Mouse (Mus musculus) splenic B cell, adult 2 months (primary cell): ENCODE data around the gene Tmem151b.

ENCODE experiments used
- DNase-seq: peaks from one replicate; pipeline ENCODE4 v3.0.0-alpha.2; 2011; ENCODE audit warnings: low read depth, low spot score
- H3K27me3 ChIP-seq: 2 replicates; pipeline ENCODE4 v1.6.1; 2012; ENCODE audit warnings: mild to moderate bottlenecking, low read length, moderate library complexity, mixed read lengths; ENCODE audit not compliant: control insufficient read depth, poor library complexity, insufficient read depth, severe bottlenecking
- H3K36me3 ChIP-seq: 2 replicates; pipeline ENCODE4 v1.6.1; 2012; ENCODE audit warnings: mild to moderate bottlenecking, low read length, moderate library complexity, mixed read lengths; ENCODE audit not compliant: control insufficient read depth, poor library complexity, insufficient read depth, severe bottlenecking

Tmem151b gene

DNA sequence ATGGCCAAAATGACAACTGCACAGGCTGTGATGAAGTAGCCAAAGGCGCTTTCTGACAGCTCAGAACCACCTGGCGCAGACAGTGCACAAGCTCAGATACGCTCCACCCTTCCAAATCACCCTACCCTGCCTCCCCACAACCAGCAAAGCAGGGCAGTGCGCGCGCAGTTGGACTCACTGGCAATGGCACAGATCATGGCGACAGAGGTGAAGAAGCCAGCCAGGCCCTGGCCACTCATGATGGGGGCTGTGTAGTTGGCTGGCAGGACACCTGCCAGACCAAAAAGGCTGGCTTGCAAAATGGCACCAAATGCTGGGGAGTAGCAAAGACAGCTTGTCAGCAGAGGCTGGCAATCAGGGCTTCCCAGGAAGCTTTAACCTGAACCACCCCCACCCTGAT, 39.8 kb upstream of the Tmem151b start:
- H3K27me3 ChIP-seq: no peaks in the 10 kb centered on the region
- DNase-seq: no peak
- H3K36me3 ChIP-seq: no peaks in the 10 kb centered on the region

DNA sequence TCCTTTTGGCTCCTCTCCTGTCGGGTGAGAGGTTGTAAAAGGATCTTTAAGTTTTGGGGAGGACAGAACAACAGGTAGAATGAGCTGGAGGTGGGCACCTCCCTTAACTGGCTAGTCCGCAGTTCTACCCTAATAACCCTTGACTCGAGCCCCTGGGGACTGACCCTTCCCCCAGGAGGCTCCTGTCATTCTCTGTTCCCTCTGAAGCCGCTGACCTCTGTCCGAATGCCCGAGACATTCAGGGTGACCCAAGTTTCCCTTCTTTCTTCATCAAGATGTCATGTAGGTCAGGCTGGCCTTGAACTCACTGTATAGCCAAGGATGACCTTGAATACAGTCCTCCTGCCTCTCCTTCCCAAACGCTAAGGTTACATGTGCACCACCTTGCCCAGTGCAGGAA, 38.9 kb upstream of the Tmem151b start:
- Histone ChIP-seq H3K36me3 (no peaks in the 10 kb centered on the region), H3K27me3 (no peaks in the 10 kb centered on the region)
- no peak for DNase-seq

DNA sequence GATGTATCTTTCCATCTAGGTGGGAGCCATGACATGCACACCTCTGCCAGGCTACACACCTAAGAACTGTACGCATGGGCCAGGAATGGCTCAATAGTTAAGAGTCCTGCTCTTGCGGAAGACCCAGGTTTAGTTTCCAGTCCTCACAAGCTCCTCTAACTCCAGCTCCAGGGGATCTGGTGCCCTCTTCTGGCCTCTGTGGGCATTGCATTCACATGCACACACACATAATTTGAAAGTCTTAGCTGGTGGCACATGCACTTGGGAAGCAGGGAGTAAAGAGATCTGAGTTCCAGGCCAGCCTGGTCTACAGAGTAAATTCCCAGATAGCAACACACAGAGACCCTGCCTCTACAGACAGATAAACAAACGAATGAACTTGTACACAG, 37.0 kb upstream of the Tmem151b start:
- DNase-seq: peak; percentile 33
- H3K36me3 ChIP-seq: no peaks in the 10 kb centered on the region
- no peaks in the 10 kb centered on the region for H3K27me3 ChIP-seq

DNA sequence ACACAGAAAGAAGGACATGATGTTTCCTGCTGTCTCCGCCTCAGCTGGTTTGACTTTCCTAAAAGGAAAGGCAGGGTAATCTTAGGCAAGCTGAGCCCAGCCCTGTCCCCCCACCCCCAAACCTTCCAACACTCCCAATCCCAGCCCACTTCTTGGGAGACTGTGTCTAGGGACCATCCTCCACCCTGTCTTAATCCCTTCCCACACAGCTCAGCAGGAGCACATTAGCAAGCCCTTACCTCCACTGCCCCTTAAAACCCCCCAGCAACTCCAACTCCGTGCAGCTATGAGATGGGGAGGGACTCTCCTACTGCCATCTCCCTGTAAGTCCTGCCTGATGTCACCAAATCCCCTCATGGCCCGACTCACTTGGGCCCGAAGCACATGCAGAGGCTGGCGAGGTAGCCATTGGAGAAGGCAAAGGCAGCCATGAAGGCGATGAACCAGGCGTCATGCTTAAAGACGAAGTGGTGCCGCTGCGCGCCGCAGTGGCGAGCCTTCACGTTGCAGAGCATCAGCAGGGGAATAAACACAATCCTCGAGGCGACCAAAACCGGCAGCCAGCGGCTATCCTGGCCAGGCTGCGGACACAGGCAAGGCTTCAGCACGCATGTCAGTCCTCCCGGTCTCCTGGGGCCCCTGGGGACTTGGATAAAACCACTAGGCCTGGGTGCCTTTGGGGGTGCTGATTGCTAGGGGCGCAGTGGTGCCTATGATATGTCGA, 36.4 kb upstream of the Tmem151b start:
- no peak for DNase-seq
- H3K36me3 ChIP-seq: no peaks in the 10 kb centered on the region
- H3K27me3 ChIP-seq: no peaks in the 10 kb centered on the region

DNA sequence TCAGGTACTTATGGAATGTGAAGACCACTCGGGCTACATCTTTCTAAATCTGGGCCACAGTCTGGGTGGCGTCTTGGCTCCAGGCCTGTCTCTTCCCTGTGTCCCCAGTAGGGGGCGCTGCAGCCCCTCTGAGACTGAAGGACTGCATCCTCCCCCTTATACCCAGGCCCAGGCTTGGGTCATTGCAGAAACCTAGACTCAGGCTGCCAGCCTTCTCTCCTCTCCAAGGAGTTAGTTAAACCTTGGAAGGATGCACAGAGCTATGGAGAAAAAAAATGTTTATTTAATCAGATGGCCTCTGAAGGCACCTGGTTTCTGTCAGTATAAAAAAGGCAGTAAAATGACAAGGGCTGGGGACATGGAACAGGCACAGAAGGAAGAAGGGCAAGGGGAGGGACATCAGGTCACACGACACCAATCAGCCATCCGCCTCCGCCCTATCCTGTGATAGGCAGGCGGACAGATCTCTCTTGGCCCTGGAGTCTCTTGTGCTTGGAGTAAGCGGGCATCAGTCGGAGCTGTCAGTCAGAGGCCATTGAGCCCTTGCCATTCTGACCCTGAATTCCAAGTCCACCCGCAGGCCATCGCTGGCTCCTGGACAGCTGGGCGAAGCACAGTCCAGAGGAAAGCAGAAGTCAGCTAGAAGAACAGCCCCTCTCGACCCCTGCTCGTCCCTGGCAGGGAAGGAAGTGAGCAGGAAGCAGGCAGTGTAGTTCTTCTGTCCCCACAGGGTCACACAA, 35.6 kb upstream of the Tmem151b start:
- DNase-seq: peak; percentile 74
- Histone ChIP-seq H3K36me3 (no peaks in the 10 kb centered on the region), H3K27me3 (no peaks in the 10 kb centered on the region)

DNA sequence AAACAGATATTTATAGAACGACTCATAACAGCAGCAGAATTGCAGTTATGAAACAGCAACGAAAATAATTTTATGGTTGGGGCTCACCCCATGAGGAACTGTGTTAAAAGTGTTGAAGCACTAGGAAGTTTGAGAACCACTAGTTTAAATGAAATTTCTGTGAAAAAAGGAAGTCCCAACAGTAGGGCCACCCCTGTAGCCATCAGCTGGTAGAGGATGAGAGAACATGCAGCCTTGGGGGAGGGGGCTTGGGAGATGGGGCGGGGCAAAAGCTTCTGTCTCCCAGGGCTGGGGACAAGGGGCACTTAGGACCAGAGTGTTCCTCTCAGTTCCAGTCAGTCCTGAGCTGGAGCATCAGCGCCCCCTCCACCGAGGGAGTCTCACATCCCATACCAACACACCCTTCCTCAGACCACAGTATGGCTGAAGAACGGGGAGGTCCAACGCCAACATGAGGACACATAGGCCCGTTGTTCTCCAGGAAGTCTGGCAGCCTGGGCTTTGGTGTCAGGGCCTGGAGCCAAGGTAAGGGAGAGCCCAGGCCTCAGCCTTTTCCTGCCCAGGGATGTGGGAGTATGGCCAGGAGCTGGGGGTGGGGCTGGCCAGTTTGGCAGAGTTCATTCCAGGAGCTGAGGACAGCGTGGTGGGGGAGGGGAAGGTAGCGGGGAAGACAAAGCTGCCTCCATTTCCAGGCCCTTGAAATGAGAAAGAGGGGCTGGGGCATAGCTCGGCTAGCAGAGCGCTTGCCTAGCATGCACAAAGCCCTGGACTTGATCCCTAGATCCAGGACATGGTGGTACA, 34.8 kb upstream of the Tmem151b start:
- Histone ChIP-seq H3K27me3 (no peaks in the 10 kb centered on the region), H3K36me3 (no peaks in the 10 kb centered on the region)
- peak; percentile 55 for DNase-seq

DNA sequence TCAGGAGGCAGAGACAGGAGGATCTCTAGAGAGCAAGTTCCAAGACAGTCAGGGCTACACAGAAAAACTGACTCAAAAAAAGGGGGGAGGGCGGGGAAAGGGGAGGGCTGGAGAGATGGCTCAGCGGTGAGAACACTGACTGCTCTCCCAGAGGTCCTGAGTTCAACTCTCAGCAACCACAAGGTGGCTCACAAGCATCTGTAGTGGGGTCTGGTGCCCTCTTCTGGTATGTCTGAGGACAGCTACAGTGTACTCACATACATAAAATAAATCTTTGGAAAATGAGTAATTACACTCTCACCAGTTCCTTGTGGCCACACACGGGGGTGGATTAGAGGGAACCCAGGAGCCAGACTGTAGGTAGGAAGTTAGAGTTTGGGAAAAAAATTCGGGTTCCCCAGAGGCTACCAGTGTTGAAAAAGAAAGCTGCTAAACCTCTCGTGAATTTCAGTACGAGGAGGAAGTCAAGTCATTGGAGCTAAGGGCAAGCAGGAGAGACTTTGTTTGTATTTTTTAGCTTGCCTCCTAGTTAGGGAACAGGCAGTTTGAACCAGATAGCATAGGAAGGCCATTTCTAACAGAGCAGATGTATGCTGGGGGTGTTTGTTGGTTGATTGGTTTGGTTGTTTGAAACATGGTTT, 33.4 kb upstream of the Tmem151b start:
- H3K36me3 ChIP-seq: no peaks in the 10 kb centered on the region
- H3K27me3 ChIP-seq: no peaks in the 10 kb centered on the region
- peak; percentile 78 for DNase-seq

DNA sequence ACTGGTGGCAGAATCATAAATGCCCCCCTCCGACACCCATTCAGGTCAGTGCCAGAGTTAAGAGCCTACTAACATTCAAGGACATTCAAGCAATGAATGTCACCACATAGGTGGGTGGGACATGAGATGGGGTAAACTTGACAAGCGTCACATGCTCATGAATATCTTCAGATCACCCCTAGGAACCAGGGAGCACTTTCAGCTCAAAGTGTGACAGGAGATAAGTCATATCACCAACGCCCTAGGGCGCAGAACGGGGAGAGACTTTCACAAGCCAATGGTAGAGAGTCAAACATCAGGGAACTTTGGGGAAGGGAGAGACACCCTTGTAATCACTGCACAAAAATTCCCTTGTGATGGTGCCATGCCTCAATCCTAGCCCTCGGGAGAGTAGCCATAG, 32.7 kb upstream of the Tmem151b start:
- Histone ChIP-seq H3K27me3 (no peaks in the 10 kb centered on the region), H3K36me3 (no peaks in the 10 kb centered on the region)
- no peak for DNase-seq

DNA sequence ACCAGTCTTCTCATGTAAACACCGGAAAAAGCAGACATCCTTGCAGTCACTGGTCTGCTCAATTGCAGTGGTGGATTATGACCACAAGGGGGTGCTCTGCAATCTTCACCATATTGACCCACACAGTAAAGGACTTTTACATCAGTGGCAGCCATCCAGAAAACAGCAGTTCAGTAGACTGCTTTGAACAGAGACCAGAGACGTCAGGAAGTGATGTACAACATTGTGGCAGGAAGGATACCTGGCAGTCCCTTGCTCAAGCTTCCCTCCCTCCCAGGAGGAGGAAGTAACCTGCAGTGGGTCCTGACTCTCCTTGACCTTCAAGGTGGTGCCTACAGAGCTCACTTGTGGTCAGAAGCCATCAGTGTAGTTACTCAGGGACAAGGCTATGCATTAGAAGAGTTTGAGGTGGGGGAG, 32.1 kb upstream of the Tmem151b start:
- Histone ChIP-seq H3K36me3 (no peaks in the 10 kb centered on the region), H3K27me3 (no peaks in the 10 kb centered on the region)
- peak; percentile 88 for DNase-seq

DNA sequence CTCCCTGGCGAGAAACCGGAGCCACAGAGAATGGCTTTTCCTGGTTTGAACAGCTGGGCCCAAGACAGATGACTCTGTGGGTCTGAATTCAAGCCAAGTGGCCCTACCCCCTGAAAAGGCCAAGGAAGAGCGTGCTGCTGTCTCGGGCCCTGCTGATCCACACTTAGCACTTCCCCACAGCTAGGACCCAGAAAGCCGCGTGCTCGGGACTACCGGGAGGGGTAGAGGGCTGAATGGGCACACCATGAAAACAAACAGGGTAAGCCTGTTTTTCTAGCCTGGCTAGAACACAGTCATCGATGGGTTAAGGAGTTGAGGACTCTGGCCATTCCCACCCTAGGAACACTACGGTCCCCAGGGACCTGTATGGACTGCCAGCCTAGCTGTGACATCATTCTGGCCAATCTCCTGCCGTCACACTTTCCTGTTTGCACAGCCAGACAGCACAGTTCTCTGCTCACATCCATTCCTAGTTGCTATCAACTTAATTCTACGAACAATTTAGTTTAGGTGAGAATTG, 31.5 kb upstream of the Tmem151b start:
- H3K36me3 ChIP-seq: no peaks in the 10 kb centered on the region
- no peaks in the 10 kb centered on the region for H3K27me3 ChIP-seq
- peak; percentile 41 for DNase-seq

DNA sequence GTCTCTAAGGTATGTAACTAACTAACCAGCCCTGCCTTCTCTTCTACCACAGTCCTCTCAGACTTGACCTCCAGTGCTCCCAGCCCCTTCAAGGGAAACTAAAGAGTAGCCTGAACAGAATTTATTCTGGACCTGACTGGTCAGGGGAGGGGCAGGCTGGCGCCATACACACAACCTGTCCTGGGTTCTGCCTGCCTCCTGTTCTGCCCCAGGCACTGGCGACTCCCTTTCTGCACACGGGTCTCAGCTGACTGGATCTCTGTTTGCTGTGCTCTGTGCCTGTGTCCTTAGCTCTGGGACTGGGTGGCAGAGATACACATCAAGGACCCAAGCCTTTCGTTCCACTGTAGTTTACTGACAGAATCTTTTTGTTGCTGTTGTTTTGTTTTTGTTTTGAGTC, 30.1 kb upstream of the Tmem151b start:
- Histone ChIP-seq H3K27me3 (no peaks in the 10 kb centered on the region), H3K36me3 (no peaks in the 10 kb centered on the region)
- no peak for DNase-seq

DNA sequence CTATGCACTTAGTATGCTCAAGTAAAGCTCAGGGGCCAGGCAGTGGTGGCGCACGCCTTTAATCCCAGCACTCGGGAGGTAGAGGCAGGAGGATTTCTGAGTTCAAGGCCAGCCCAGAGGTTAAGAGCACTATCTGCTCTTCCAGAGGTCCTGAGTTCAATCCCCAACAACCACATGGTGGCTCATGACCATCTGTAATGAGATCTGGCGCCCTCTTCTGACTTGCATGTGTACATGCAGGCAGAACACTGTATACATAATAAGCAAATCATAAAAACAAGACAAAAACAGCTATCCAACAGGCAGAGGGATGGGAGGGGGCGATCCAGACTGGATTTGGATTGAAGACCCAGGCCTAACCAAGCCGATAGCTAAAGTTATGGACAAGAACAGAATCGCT, 29.4 kb upstream of the Tmem151b start:
- peak; percentile 67 for DNase-seq
- Histone ChIP-seq H3K27me3 (no peaks in the 10 kb centered on the region), H3K36me3 (no peaks in the 10 kb centered on the region)

DNA sequence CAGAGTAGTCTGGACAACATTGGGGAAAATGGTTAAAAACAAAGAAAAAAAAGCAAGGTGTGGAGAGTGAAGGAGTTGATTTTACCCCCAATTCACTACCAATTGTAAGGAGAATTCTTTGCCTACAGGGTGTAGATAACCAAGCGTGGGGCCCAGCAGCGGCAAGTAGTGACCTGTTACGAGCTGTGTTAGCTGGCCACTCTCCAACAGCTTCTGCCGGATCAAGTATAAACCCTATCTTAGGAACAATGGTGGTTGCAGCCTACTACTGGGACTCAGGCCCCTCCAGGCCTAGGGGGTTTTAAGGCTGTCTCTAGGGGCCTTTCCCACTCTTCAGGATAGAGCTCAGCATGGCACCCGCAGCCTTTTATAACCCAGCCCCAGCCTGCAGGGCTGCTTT, 28.8 kb upstream of the Tmem151b start:
- DNase-seq: no peak
- H3K27me3 ChIP-seq: no peaks in the 10 kb centered on the region
- H3K36me3 ChIP-seq: no peaks in the 10 kb centered on the region

DNA sequence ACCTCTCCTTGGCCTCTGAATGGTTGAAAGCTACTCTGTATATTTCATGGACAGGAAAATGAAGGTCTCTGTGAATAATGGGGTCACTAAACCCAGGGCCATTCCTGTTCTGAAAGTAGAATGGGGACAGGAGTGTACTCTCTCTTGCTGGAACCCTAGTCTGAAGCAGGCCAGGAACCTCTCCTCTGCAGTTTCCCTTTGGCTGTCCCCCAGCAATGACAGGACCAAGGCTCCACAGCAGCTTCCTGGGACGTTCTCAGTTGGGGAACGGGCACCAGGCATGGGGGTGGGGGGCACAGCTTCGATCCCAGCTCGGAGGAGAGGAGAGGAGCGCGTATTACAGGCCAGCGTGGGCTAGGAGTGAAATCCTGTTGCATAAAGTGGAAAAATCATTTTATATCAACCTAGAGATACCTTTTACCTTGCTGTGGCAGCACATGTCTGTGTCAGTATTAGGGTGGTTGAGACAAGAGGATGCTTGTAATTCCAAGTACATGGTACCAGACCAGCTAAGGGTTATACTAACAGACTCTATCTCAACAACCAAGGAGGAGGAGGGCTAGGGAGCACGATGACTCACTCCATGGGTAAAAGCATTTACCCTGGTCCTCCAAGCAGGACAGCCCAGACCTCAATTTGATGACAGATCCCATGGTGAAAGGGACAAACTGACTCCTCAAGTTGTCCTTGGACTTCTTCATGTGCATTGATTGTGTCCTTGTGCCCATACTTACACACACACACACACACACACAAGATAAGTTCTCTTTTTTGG, 25.8 kb upstream of the Tmem151b start:
- DNase-seq: no peak
- Histone ChIP-seq H3K27me3 (no peaks in the 10 kb centered on the region), H3K36me3 (peaks cover 11% of the 10 kb centered on the region)
